Mouse (Mus musculus): ENCODE data around the gene Trp53rkb.

The Trp53rkb gene

GRCm38 (mm10) chr2:166799615-166800472, 7.5 kb downstream of the Trp53rkb start:
- no peak for DNase-seq (ENCODE audit: low read depth, low spot score)

- DNase-seq (ENCODE audit: low read depth, low spot score) = no peak
Measured at GRCm38 (mm10) chr2:166800473-166800857, 8.1 kb downstream of the Trp53rkb start.

- no peak for DNase-seq (ENCODE audit: low read depth, low spot score)
Measured at GRCm38 (mm10) chr2:166801436-166801835, 9.1 kb downstream of the Trp53rkb start.

GRCm38 (mm10) chr2:166803298-166803697, 11.0 kb downstream of the Trp53rkb start:
- DNase-seq (ENCODE audit: low read depth, low spot score) = no peak

- peak; percentile 93 for DNase-seq (ENCODE audit: low read depth, low spot score)
Measured at GRCm38 (mm10) chr2:166805250-166806172, 13.2 kb downstream of the Trp53rkb start, which contains the start of gene Arfgef2. TSS of gene Arfgef2 (plus strand) at chr2:166805588.

GRCm38 (mm10) chr2:166806173-166806705, 13.9 kb downstream of the Trp53rkb start:
- DNase-seq (ENCODE audit: low read depth, low spot score) = peak; percentile 18

- DNase-seq (ENCODE audit: low read depth, low spot score) = no peak
Measured at GRCm38 (mm10) chr2:166806813-166807212, 14.5 kb downstream of the Trp53rkb start.

- no peak for DNase-seq (ENCODE audit: low read depth, low spot score)
Measured at GRCm38 (mm10) chr2:166809499-166809898, 17.2 kb downstream of the Trp53rkb start.

GRCm38 (mm10) chr2:166810821-166811220, 18.5 kb downstream of the Trp53rkb start:
- DNase-seq (ENCODE audit: low read depth, low spot score) = no peak

- DNase-seq (ENCODE audit: low read depth, low spot score) = no peak
Measured at GRCm38 (mm10) chr2:166818463-166819143, 26.3 kb downstream of the Trp53rkb start.

GRCm38 (mm10) chr2:166819849-166820248, 27.5 kb downstream of the Trp53rkb start:
- no peak for DNase-seq (ENCODE audit: low read depth, low spot score)

GRCm38 (mm10) chr2:166820844-166821243, 28.5 kb downstream of the Trp53rkb start:
- DNase-seq (ENCODE audit: low read depth, low spot score) = no peak

GRCm38 (mm10) chr2:166821406-166821805, 29.1 kb downstream of the Trp53rkb start:
- no peak for DNase-seq (ENCODE audit: low read depth, low spot score)

- no peak for DNase-seq (ENCODE audit: low read depth, low spot score)
Measured at GRCm38 (mm10) chr2:166822119-166822826, 29.9 kb downstream of the Trp53rkb start.

- DNase-seq (ENCODE audit: low read depth, low spot score) = no peak
Measured at GRCm38 (mm10) chr2:166822901-166823300, 30.6 kb downstream of the Trp53rkb start.

GRCm38 (mm10) chr2:166824386-166824785, 32.1 kb downstream of the Trp53rkb start:
- no peak for DNase-seq (ENCODE audit: low read depth, low spot score)

GRCm38 (mm10) chr2:166824998-166825397, 32.7 kb downstream of the Trp53rkb start:
- no peak for DNase-seq (ENCODE audit: low read depth, low spot score)

GRCm38 (mm10) chr2:166826491-166827224, 34.3 kb downstream of the Trp53rkb start:
- no peak for DNase-seq (ENCODE audit: low read depth, low spot score)

- no peak for DNase-seq (ENCODE audit: low read depth, low spot score)
Measured at GRCm38 (mm10) chr2:166828306-166828705, 36.0 kb downstream of the Trp53rkb start.

GRCm38 (mm10) chr2:166830350-166830749, 38.0 kb downstream of the Trp53rkb start:
- DNase-seq (ENCODE audit: low read depth, low spot score) = no peak
